In genomic region chr11:18875911-18876885, GRCm38 (mm10) we compare ENCODE assay signal across 7 mouse cellular contexts.
DNase-seq lines count a peak whose midpoint lies in the region; ATAC-seq and TF ChIP-seq lines count a peak whose summit lies in the region.

No protein-coding gene starts in this region.

- peaks cover 46% of the 10 kb centered on the region for H3K27me3 ChIP-seq in E14TG2a.4 (ENCODE audit: insufficient read depth, low read length)
- peaks cover 36% of the 10 kb centered on the region for H3K27me3 ChIP-seq in embryonic facial prominence, embryonic 14.5 days (replicated peaks; ENCODE audit: control insufficient read depth, insufficient read depth, low read length)
- H3K27me3 ChIP-seq in intestine, embryonic 16.5 days (replicated peaks; ENCODE audit: control insufficient read depth, insufficient read depth, low read length), result no peaks in the 10 kb centered on the region
- peaks cover 63% of the 10 kb centered on the region for H3K27me3 ChIP-seq in midbrain, embryonic 10.5 days (ENCODE audit: low read depth, poor library complexity, severe bottlenecking)

- peak overlapping the region; percentile 69 for H3K27ac ChIP-seq in embryonic facial prominence, embryonic 14.5 days (replicated peaks; ENCODE audit: low read depth, low read length)
- peak overlapping the region; percentile 90 for H3K27ac ChIP-seq in intestine, embryonic 16.5 days (ENCODE audit: low read length)
- H3K27ac ChIP-seq in midbrain, embryonic 10.5 days (replicated peaks), result peak overlapping the region; percentile 87

- peak overlapping the region; percentile 82 for H3K4me2 ChIP-seq in embryonic facial prominence, embryonic 14.5 days (ENCODE audit: low read depth, low read length)
- H3K4me2 ChIP-seq in intestine, embryonic 16.5 days (ENCODE audit: low read depth, low read length), result peak overlapping the region; percentile 88

- WGBS in embryonic facial prominence, embryonic 14.5 days, result 8% methylated on average over 27 of the region's 27 CpGs
- WGBS in intestine, embryonic 16.5 days, result 31% methylated on average over 27 of the region's 27 CpGs
- 2% methylated on average over 27 of the region's 27 CpGs for WGBS in midbrain, embryonic 10.5 days

- H3K4me3 ChIP-seq in E14TG2a.4 (replicated peaks; ENCODE audit: low read length), result peak overlapping the region; percentile 65
- H3K4me3 ChIP-seq in embryonic facial prominence, embryonic 14.5 days (ENCODE audit: low read depth, low read length), result peak overlapping the region; percentile 42
- peak overlapping the region; percentile 50 for H3K4me3 ChIP-seq in intestine, embryonic 16.5 days (ENCODE audit: low read length)
- H3K4me3 ChIP-seq in midbrain, embryonic 10.5 days, result peak overlapping the region; percentile 59

- peak overlapping the region; percentile 64 for H3K9ac ChIP-seq in embryonic facial prominence, embryonic 14.5 days (ENCODE audit: low read depth, low read length)
- peak overlapping the region; percentile 73 for H3K9ac ChIP-seq in intestine, embryonic 16.5 days (ENCODE audit: low read depth, low read length)

- DNase-seq in NIH3T3 (ENCODE audit: low read depth) (peak; percentile 68), MN1 (ENCODE audit: low spot score) (no peak)
- DNase-seq in embryonic facial prominence, embryonic 14.5 days (ENCODE audit: low spot score), result peak; percentile 38
- DNase-seq in midbrain, embryonic 10.5 days (ENCODE audit: low spot score), result peak; percentile 65

- H3K36me3 ChIP-seq in E14TG2a.4 (ENCODE audit: insufficient read depth, low read length), result no peaks in the 10 kb centered on the region
- no peaks in the 10 kb centered on the region for H3K36me3 ChIP-seq in embryonic facial prominence, embryonic 14.5 days (ENCODE audit: control insufficient read depth, insufficient read depth, low read length)
- no peaks in the 10 kb centered on the region for H3K36me3 ChIP-seq in intestine, embryonic 16.5 days (ENCODE audit: control insufficient read depth, insufficient read depth, low read length)
- no peaks in the 10 kb centered on the region for H3K36me3 ChIP-seq in midbrain, embryonic 10.5 days

- ATAC-seq in embryonic facial prominence, embryonic 14.5 days (ENCODE audit: low read depth), result no peak
- no peak for ATAC-seq in intestine, embryonic 16.5 days
- ATAC-seq in megakaryocyte-erythroid progenitor cell, adult 5-6 weeks (replicated peaks; ENCODE audit: low FRiP score, low TSS enrichment, poor library complexity, severe bottlenecking), result no peak

- TF ChIP-seq CTCF in E14TG2a.4 (conservative IDR thresholded peaks at IDR 0.05; ENCODE audit: low read length), result no peak

- peaks cover 40% of the 10 kb centered on the region for H3K4me1 ChIP-seq in E14TG2a.4 (replicated peaks; ENCODE audit: low read depth, low read length)
- peaks cover 13% of the 10 kb centered on the region; the same call in 1 of the 2 replicates for H3K4me1 ChIP-seq in embryonic facial prominence, embryonic 14.5 days (ENCODE audit: control insufficient read depth, insufficient read depth, low read length)
- 0 out of 2 replicates have a peak, but pooled peaks cover 5% of the 10 kb centered on the region for H3K4me1 ChIP-seq in intestine, embryonic 16.5 days (ENCODE audit: control insufficient read depth, insufficient read depth, low read length)
- peaks cover 74% of the 10 kb centered on the region for H3K4me1 ChIP-seq in midbrain, embryonic 10.5 days

- H3K9me3 ChIP-seq in E14TG2a.4 (ENCODE audit: low read length), result no peaks in the 10 kb centered on the region
- no peaks in the 10 kb centered on the region for H3K9me3 ChIP-seq in embryonic facial prominence, embryonic 14.5 days (ENCODE audit: control insufficient read depth, low read length)
- H3K9me3 ChIP-seq in intestine, embryonic 16.5 days (ENCODE audit: control insufficient read depth, low read length), result no peaks in the 10 kb centered on the region
- H3K9me3 ChIP-seq in midbrain, embryonic 10.5 days (replicated peaks), result no peaks in the 10 kb centered on the region
